Mouse (Mus musculus) heart, embryonic 16.5 days (tissue): ENCODE data around the gene Lhx4. TPM values are rescaled to one million over a fixed set of nuclear protein-coding genes. Genes with fewer than 3 reads are reported as not detected.

Experiments
- ATAC-seq: fragments of 200-750 bp; cut with Nextera tagmentation; replicated peaks from 2 replicates; pipeline ENCODE4 v1.8.0; 2017; ENCODE audit warnings: moderate number of reproducible peaks; ENCODE audit not compliant: insufficient read depth, low FRiP score; ENCODE audit errors: extremely low read depth
- H3K27ac ChIP-seq: fragments of 300-500 bp; sonication (generic); 2 replicates; pipeline ENCODE4 v1.5.1; 2014; ENCODE audit warnings: mild to moderate bottlenecking, low read length, control low read depth, moderate library complexity
- H3K27me3 ChIP-seq: fragments of 300-500 bp; sonication (generic); 2 replicates; pipeline ENCODE4 v1.6.1; 2014; ENCODE audit warnings: low read length, mixed read lengths; ENCODE audit not compliant: control insufficient read depth, insufficient read depth
- H3K36me3 ChIP-seq: fragments of 300-500 bp; sonication (generic); 2 replicates; pipeline ENCODE4 v1.6.1; 2014; ENCODE audit not compliant: control insufficient read depth, insufficient read depth
- H3K4me1 ChIP-seq: fragments of 300-500 bp; sonication (generic); 2 replicates; pipeline ENCODE4 v1.6.1; 2014; ENCODE audit warnings: low read length, mixed read lengths; ENCODE audit not compliant: control insufficient read depth, insufficient read depth
- H3K4me2 ChIP-seq: fragments of 300-500 bp; sonication (generic); 2 replicates; pipeline ENCODE4 v1.6.1; 2014; ENCODE audit warnings: low read depth, mild to moderate bottlenecking, control low read depth, low read length
- H3K4me3 ChIP-seq: fragments of 300-500 bp; sonication (generic); 2 replicates; pipeline ENCODE4 v1.5.1; 2014; ENCODE audit warnings: mild to moderate bottlenecking, control low read depth, low read length
- H3K9ac ChIP-seq: fragments of 300-500 bp; sonication (generic); 2 replicates; pipeline ENCODE4 v1.6.1; 2014; ENCODE audit warnings: low read length, control low read depth
- H3K9me3 ChIP-seq: fragments of 300-500 bp; sonication (generic); replicated peaks from 2 replicates; pipeline ENCODE4 v1.6.1; 2016; ENCODE audit warnings: low read length; ENCODE audit not compliant: control insufficient read depth
- WGBS: fragments of 180-500 bp; shearing (Covaris S2); extraction: QIAGEN DNeasy Blood & Tissue Kit; methylation state at CpG from one replicate; pipeline ENCODE4 v1.1.7; 2014; 5-methylcytosine and 5-hydroxymethylcytosine counted together
- polyA plus RNA-seq: library from polyadenylated mRNA; unstranded; fragments of >200 nt; fragmentation: Nextera tagmentation; extraction: Ambion mirVana; gene quantifications from 2 replicates; pipeline ENCODE4 v1.2.1, GENCODE M21; 2015

Lhx4 gene
- polyA plus RNA-seq, 1 experiment from 2014 or later = not detected

DNA sequence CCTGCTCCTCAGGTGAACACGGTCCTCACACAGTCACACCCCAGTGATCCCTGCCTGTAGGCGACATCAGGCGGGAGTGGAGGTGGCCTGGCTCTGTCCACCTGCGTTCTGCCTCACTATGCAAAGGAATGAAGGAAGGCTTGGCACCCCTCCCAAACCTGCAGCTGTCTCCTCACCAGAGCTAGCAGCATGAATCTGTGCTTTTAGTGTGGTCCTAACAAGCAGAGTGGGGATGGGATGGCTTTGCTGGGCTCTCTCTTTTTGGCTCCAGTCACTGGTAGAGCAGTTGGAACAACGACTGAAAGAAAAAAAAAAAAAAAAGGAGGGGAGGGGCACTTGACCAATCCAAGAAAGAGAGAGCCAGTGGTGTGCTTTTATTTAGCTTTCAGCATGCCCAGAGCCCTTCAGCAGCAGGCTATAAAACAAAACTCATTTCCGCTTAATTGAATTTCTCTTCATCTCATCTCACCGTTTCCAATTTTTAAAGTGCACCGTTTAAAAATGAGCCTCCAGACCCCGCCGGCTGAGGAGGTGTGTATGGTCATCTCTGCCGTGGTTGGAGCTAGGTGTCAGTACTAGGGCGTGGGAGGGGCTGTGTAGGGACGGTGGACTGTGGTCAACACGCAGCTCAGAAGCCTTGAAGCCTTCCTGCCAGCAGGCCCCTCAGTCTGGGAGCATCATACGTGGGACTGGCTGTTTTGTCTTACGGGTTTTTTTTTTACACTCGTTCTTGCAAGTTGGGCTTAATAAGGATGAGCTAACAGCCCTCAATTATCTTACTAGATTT is 52.9 kb downstream of the Lhx4 start:
- Histone ChIP-seq H3K9ac (no peak overlapping the region), H3K4me1 (peaks cover 5% of the 10 kb centered on the region), H3K27ac (no peak overlapping the region), H3K27me3 (no peaks in the 10 kb centered on the region), H3K4me2 (no peak overlapping the region), H3K36me3 (no peaks in the 10 kb centered on the region), H3K4me3 (no peak overlapping the region), H3K9me3 (no peaks in the 10 kb centered on the region)
- no peak for ATAC-seq
- WGBS = 69% methylated on average over 17 of the region's 17 CpGs

DNA sequence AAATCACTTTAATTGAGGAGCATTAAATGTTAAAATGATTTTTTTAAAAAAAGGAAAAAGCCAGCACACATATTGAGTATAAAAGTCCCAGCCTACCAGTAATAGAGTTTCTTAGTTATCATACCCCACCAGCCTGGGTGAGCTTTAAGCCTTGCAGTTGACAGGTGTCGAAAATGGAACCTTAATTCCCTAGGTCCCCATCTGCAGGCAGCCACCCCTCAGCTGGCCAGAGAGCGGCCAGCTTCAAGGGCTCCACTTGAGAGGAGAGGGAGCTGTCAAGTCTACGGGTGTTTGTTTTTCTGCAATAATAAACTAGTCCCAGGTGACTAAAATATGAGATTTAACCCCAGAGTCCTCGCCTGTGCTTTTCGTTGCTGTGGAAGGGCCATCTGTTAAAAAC is 58.0 kb downstream of the Lhx4 start:
- peaks cover 3% of the 10 kb centered on the region; the same call in 1 of the 2 replicates for H3K4me1 ChIP-seq
- no peak overlapping the region for H3K4me2 ChIP-seq
- no peaks in the 10 kb centered on the region for H3K9me3 ChIP-seq
- no peak overlapping the region for H3K9ac ChIP-seq
- ATAC-seq = no peak
- no peaks in the 10 kb centered on the region for H3K27me3 ChIP-seq
- 41% methylated on average over 5 of the region's 5 CpGs for WGBS
- H3K4me3 ChIP-seq = no peak overlapping the region
- no peak overlapping the region for H3K27ac ChIP-seq
- no peaks in the 10 kb centered on the region for H3K36me3 ChIP-seq

DNA sequence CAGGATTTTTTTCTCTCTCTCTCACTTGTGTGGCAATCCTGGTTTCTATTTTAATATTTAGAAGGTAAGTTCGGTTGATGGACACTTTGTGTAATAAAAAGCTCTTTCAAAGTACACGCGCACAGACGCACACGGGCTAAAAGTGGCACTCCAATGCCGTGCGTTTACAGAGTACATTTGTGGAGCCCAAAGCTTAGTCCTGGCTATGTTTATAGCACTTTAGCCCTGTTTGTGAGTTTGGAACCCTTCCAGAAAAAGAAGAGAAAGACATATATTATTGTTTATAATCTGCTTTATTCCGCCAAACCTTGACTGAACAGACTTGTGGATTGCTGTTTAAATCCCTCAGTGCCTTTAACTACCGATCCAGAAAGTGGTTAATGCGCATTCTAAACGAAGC is 58.5 kb downstream of the Lhx4 start:
- H3K4me3 ChIP-seq = no peak overlapping the region
- WGBS = 62% methylated on average over 11 of the region's 11 CpGs
- H3K27me3 ChIP-seq = no peaks in the 10 kb centered on the region
- no peaks in the 10 kb centered on the region for H3K36me3 ChIP-seq
- no peaks in the 10 kb centered on the region for H3K9me3 ChIP-seq
- H3K27ac ChIP-seq = no peak overlapping the region
- peaks cover 3% of the 10 kb centered on the region; the same call in 1 of the 2 replicates for H3K4me1 ChIP-seq
- H3K4me2 ChIP-seq = no peak overlapping the region
- no peak overlapping the region for H3K9ac ChIP-seq
- ATAC-seq = no peak

DNA sequence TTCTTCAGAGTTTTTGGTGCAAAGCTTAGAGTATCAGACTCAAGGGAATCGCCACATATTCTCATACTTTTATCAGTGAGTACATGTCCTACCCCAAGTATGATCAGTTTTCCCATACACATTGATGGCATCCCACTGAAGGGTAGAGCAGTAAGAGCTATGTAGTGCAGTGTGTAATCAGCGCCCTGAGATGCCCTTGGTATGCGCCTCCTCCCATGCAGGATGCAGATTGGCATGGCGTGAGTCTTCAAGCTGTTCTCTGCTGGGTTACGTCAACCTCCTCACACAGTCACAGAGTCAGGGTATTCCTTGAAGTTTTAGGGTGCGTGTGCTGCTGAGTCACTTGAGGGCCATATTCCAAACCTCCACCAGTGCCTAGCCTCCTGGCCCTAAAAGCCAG is 59.3 kb downstream of the Lhx4 start:
- Histone ChIP-seq H3K4me2 (no peak overlapping the region), H3K4me3 (no peak overlapping the region), H3K27me3 (no peaks in the 10 kb centered on the region), H3K9ac (no peak overlapping the region), H3K36me3 (no peaks in the 10 kb centered on the region), H3K27ac (no peak overlapping the region), H3K9me3 (no peaks in the 10 kb centered on the region), H3K4me1 (peaks cover 3% of the 10 kb centered on the region; the same call in 1 of the 2 replicates)
- no peak for ATAC-seq
- WGBS = 81% methylated on average over 6 of the region's 6 CpGs

DNA sequence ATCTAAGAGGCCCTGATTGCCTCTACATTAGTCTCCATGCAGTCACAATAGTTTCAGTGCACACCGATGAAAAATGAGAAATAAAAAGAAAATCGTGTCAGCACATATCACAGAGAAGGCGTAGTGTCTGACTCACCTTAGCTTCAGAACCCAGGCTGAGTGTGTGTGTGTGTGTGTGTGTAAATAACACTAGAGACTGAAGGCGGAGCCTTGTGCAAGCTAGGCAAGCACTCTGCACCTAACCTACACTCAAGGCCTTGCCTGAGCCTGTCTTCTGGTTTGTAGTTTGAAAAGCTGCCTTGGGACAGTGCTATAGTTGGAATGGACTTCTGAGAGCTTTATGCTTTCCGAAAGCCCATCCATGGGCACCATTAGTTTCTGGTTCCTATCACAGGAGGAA is 61.9 kb downstream of the Lhx4 start:
- Histone ChIP-seq H3K4me1 (no peaks in the 10 kb centered on the region), H3K27me3 (no peaks in the 10 kb centered on the region), H3K4me2 (no peak overlapping the region), H3K9ac (no peak overlapping the region), H3K27ac (no peak overlapping the region), H3K9me3 (no peaks in the 10 kb centered on the region), H3K36me3 (no peaks in the 10 kb centered on the region), H3K4me3 (no peak overlapping the region)
- ATAC-seq = no peak
- WGBS = 88% methylated on average over 5 of the region's 5 CpGs

DNA sequence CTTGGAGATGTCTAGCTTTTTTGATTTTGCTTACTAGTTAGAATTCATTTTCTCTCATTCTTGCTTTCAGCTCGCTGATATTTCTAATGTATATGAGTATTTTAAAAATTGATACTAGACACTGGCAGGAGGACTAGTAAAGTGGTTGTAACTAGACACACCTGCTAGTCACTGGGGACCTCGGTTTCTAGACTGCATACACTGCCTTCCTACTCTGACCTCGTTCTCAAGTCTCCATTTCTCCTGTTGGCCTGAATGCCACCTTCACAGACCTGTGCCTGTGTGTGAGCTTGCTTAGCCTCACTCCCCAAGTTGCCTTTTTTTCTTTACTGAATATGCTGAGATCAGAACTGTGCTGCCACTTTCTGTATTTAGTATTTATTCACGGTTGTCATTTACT is 62.3 kb downstream of the Lhx4 start:
- Histone ChIP-seq H3K36me3 (no peaks in the 10 kb centered on the region), H3K4me1 (no peaks in the 10 kb centered on the region), H3K9ac (no peak overlapping the region), H3K4me3 (no peak overlapping the region), H3K4me2 (no peak overlapping the region), H3K27me3 (no peaks in the 10 kb centered on the region), H3K27ac (no peak overlapping the region), H3K9me3 (no peaks in the 10 kb centered on the region)
- 84% methylated on average over 4 of the region's 4 CpGs for whole genome bisulfite sequencing
- no peak for ATAC-seq

DNA sequence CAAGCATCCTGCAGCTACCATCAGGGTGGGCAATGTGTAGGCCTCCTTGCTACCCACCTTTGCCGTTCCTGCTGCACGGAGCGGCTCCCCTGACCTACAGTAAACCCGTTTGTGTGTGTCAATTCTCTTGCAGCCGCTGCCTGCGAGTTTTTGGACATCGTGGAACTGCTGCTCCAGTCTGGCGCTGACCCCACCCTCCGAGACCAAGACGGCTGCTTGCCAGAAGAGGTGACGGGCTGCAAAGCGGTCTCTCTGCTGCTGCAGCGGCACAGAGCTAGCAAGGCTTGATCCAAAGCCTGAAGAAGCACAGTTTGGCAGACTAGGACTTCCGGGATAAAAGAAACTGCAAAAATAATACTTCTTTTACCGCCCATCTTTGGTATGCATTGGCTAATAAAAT is 64.7 kb downstream of the Lhx4 start:
- Histone ChIP-seq H3K4me2 (no peak overlapping the region), H3K4me1 (no peaks in the 10 kb centered on the region), H3K36me3 (no peaks in the 10 kb centered on the region), H3K27me3 (no peaks in the 10 kb centered on the region), H3K4me3 (no peak overlapping the region), H3K9me3 (no peaks in the 10 kb centered on the region), H3K27ac (no peak overlapping the region), H3K9ac (no peak overlapping the region)
- no peak for ATAC-seq
- 79% methylated on average over 15 of the region's 15 CpGs for WGBS

DNA sequence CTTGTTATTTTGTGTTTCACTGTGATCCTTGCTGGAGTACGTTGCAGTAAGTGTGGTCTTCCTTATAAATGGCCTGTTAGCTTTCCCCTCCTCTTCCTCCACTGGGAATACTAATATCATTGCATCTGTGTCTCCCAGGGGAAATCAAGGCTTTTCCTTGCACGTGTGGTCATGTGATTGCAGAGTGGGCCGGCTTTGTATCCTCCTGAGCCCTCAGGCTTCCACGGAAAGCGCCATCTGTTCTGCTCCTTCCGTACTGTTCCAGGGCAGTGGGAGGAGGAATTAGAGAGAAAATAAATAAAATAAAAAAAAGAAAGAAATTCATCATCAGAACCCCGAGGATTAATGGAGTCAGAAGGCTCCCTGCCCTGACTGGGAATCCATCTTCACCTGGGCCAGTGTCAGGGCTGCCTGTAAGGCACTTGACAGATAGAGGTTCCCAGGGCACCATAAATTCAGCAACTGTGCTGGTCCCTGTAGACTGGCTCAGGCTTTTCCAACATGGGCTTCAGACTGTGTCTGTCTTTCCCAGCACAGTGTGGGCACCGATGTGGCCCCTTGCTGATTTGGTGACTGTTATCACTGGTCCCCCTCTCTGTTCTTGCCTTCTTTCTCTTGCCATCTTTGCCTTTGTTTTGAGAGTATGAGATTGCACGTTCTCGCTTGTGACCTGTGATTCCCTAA is 70.2 kb downstream of the Lhx4 start:
- Histone ChIP-seq H3K4me1 (no peaks in the 10 kb centered on the region), H3K27me3 (no peaks in the 10 kb centered on the region), H3K36me3 (no peaks in the 10 kb centered on the region), H3K4me2 (no peak overlapping the region), H3K9me3 (no peaks in the 10 kb centered on the region), H3K27ac (no peak overlapping the region), H3K9ac (no peak overlapping the region), H3K4me3 (no peak overlapping the region)
- no peak for ATAC-seq
- WGBS = 71% methylated on average over 10 of the region's 10 CpGs

DNA sequence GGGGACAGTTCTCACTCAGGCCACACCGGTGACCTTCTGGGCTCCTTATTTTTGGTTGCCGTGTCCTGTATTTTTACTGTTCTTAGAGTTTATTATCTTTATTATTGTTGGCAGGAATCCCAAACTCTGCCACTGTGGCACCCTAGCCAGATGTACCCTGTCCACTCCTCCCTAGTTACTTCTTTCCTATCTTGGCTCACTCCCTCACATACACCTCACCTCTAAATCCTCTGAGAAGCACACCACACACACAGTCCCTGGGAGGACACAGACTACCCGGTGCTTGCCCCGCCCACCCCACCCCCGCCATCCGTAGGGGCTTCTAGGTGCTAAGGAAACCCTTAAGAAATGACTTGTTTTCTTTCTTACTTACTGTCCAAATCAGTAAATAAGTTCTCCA is 75.9 kb downstream of the Lhx4 start:
- H3K27ac ChIP-seq = no peak overlapping the region
- no peak for ATAC-seq
- no peak overlapping the region for H3K4me3 ChIP-seq
- WGBS = 66% methylated on average over 6 of the region's 6 CpGs
- no peaks in the 10 kb centered on the region for H3K36me3 ChIP-seq
- H3K9me3 ChIP-seq = no peaks in the 10 kb centered on the region
- H3K4me2 ChIP-seq = no peak overlapping the region
- H3K4me1 ChIP-seq = no peaks in the 10 kb centered on the region
- H3K27me3 ChIP-seq = no peaks in the 10 kb centered on the region
- no peak overlapping the region for H3K9ac ChIP-seq
